Mouse (Mus musculus): ENCODE results near the gene Tctex1d4. TPM values are rescaled to one million over a fixed set of nuclear protein-coding genes. Genes with fewer than 3 reads are reported as not detected.

Gene Tctex1d4
- polyA plus RNA-seq, 1 experiment from 2014 or later, result not detected

DNA sequence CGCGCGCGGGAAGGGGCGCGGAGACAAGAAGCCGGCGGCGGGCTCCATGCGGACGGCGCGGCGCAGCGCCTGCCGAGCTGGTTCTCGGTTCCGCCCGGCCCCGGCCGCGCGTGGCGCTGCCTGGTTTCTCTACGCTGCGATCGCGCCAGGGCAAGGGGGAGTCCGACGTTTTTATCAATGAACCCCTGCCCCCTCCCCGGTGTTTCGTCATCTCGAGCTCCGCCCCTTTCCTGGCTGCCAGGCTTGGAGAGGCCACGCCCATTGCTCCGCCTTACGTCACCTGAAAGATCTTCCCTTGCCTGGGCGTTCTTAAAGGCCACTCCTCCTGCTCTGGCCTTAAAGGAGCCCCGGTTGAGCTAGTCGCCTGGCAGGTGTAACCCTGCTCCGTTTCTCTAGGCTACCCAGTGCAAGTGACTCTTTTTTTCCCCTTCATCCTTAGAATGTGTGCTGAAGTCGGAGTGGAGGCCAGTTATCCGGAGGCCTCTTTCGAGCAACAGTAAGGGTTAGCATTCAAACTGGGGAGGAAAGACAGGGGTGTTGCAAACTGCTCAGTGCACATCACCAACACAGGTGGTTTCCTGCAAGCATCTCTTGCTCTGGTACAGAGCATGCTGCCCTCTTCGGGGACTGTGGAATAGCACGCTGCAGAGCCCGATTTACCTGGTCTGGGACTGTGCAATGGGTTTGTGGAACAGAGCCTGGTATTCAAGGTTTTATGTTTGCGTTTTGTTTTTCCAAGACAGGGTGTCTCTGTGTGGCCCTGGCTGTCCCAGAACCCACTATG, 7.4 kb downstream of the Tctex1d4 start, which contains the start of gene Plk3:
Plk3 (minus strand) TSS at position 147 of the 784 bp plus-strand sequence.
- peaks cover 33% of the 10 kb centered on the region for H3K4me1 ChIP-seq
- H3K27me3 ChIP-seq (ENCODE audit: insufficient read depth, poor library complexity, severe bottlenecking), result peaks cover 41% of the 10 kb centered on the region
- peak within 1 kb of the TSS; percentile 85 for H3K27ac ChIP-seq
- H3K36me3 ChIP-seq, result 0 out of 2 replicates have a peak, but pooled peaks cover 6% of the 10 kb centered on the region
- WGBS, result 2% methylated on average over 48 of the region's 48 CpGs
- H3K4me3 ChIP-seq, result peak within 1 kb of the TSS; percentile 82
- no peaks in the 10 kb centered on the region for H3K9me3 ChIP-seq
- peak; percentile 98 for DNase-seq (ENCODE audit: low spot score)

GRCm38 (mm10) chr4:117134601-117134995, 8.0 kb downstream of the Tctex1d4 start:
- DNase-seq (ENCODE audit: low spot score), result no peak
- H3K27ac ChIP-seq, result peak overlapping the region; percentile 85; the same call in 1 of the 2 replicates
- no peaks in the 10 kb centered on the region for H3K9me3 ChIP-seq
- H3K4me3 ChIP-seq, result peak overlapping the region; percentile 82
- WGBS, result 33% methylated on average over 2 of the region's 2 CpGs
- peaks cover 41% of the 10 kb centered on the region for H3K27me3 ChIP-seq (ENCODE audit: insufficient read depth, poor library complexity, severe bottlenecking)
- H3K36me3 ChIP-seq, result 0 out of 2 replicates have a peak, but pooled peaks cover 6% of the 10 kb centered on the region
- H3K4me1 ChIP-seq, result peaks cover 33% of the 10 kb centered on the region

DNA sequence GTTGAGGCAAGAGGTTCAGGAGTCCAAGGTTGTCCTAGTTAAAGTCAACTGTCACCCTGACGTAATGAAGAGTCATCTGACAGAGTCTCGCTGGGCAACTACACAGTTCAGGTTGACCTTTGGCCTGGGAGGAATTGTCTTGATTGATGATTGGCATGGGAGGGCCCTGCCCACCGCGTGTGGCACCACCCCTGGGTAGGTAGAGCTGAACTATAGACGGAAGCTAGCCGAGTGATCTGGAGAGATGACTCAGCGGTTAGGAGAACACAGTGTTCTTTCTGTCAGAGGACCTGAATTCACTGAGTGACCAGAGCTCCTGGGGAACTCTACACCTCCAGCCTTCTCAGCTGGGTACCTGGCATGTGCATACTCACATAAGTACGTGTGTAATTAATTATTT, 9.4 kb downstream of the Tctex1d4 start:
- Histone ChIP-seq H3K27ac (no peak overlapping the region), H3K4me1 (peaks cover 31% of the 10 kb centered on the region), H3K36me3 (0 out of 2 replicates have a peak, but pooled peaks cover 4% of the 10 kb centered on the region), H3K27me3 (ENCODE audit: insufficient read depth, poor library complexity, severe bottlenecking) (peaks cover 27% of the 10 kb centered on the region), H3K4me3 (no peak overlapping the region), H3K9me3 (no peaks in the 10 kb centered on the region)
- no peak for DNase-seq (ENCODE audit: low spot score)
- WGBS, result 29% methylated on average over 8 of the region's 8 CpGs

GRCm38 (mm10) chr4:117138295-117139216, 12.0 kb downstream of the Tctex1d4 start:
- WGBS, result 60% methylated on average over 16 of the region's 17 CpGs
- H3K27me3 ChIP-seq (ENCODE audit: insufficient read depth, poor library complexity, severe bottlenecking), result peaks cover 2% of the 10 kb centered on the region; the same call in 1 of the 2 replicates
- H3K4me1 ChIP-seq, result peaks cover 11% of the 10 kb centered on the region; the same call in 1 of the 2 replicates
- H3K36me3 ChIP-seq, result no peaks in the 10 kb centered on the region
- no peak overlapping the region for H3K4me3 ChIP-seq
- H3K9me3 ChIP-seq, result no peaks in the 10 kb centered on the region
- H3K27ac ChIP-seq, result no peak overlapping the region
- DNase-seq (ENCODE audit: low spot score), result no peak

GRCm38 (mm10) chr4:117139217-117139612, 12.6 kb downstream of the Tctex1d4 start:
- H3K4me3 ChIP-seq, result no peak overlapping the region
- peaks cover 9% of the 10 kb centered on the region; the same call in 1 of the 2 replicates for H3K4me1 ChIP-seq
- H3K27me3 ChIP-seq (ENCODE audit: insufficient read depth, poor library complexity, severe bottlenecking), result no peaks in the 10 kb centered on the region
- H3K36me3 ChIP-seq, result no peaks in the 10 kb centered on the region
- H3K9me3 ChIP-seq, result no peaks in the 10 kb centered on the region
- WGBS, result 2% methylated on average over 2 of the region's 2 CpGs
- DNase-seq (ENCODE audit: low spot score), result no peak
- H3K27ac ChIP-seq, result no peak overlapping the region

DNA sequence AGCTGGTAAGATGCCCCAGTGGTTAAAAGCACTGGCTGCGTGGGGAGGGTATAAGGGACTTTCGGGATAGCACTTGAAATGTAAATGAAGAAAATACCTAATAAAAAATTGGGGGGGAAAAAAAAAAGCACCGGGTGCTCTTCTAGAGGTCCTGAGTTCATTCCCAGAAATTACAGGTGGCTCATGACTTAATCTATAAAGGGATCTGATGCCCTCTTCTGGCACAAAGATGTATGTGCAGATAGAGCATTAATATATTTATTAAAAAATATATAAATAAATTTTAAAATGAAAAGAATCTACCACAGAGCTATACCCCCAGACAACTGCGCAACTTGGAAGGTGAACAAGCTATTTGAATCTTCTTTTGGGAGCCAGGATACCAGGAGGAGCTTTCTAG, 14.0 kb downstream of the Tctex1d4 start:
- 42% methylated on average over 4 of the region's 4 CpGs for WGBS
- Histone ChIP-seq H3K27ac (no peak overlapping the region), H3K9me3 (no peaks in the 10 kb centered on the region), H3K36me3 (no peaks in the 10 kb centered on the region), H3K4me1 (peaks cover 5% of the 10 kb centered on the region; the same call in 1 of the 2 replicates), H3K27me3 (ENCODE audit: insufficient read depth, poor library complexity, severe bottlenecking) (no peaks in the 10 kb centered on the region), H3K4me3 (no peak overlapping the region)
- no peak for DNase-seq (ENCODE audit: low spot score)

GRCm38 (mm10) chr4:117143023-117143422, 16.4 kb downstream of the Tctex1d4 start:
- Histone ChIP-seq H3K4me3 (no peak overlapping the region), H3K36me3 (peaks cover 2% of the 10 kb centered on the region; the same call in 1 of the 2 replicates), H3K9me3 (no peaks in the 10 kb centered on the region), H3K27ac (no peak overlapping the region), H3K27me3 (ENCODE audit: insufficient read depth, poor library complexity, severe bottlenecking) (no peaks in the 10 kb centered on the region), H3K4me1 (peaks cover 5% of the 10 kb centered on the region; the same call in 1 of the 2 replicates)
- no peak for DNase-seq (ENCODE audit: low spot score)
- WGBS, result 49% methylated on average over 7 of the region's 7 CpGs

DNA sequence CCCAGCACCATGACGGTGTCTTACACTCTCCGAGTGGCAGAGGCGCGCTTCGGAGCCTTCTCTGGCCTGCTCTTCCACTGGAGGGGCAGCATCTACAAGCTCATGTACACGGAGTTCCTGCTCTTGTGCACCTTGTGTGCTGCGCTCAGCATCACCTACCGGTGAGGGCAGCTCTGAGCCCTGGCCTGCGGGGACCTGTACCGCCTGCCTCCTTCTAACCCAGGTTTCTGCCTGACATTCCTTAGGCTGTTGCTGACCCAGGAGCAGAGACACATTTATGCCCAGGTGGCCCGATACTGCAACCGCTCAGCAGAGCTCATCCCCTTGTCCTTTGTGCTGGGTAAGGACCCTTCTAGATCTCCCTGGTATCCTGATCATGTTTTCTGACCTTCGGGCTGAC, 18.7 kb downstream of the Tctex1d4 start:
- Histone ChIP-seq H3K4me3 (no peak overlapping the region), H3K27me3 (ENCODE audit: insufficient read depth, poor library complexity, severe bottlenecking) (no peaks in the 10 kb centered on the region), H3K27ac (no peak overlapping the region), H3K9me3 (no peaks in the 10 kb centered on the region), H3K36me3 (peaks cover 22% of the 10 kb centered on the region), H3K4me1 (peaks cover 3% of the 10 kb centered on the region; the same call in 1 of the 2 replicates)
- 86% methylated on average over 13 of the region's 13 CpGs for WGBS
- no peak for DNase-seq (ENCODE audit: low spot score)

DNA sequence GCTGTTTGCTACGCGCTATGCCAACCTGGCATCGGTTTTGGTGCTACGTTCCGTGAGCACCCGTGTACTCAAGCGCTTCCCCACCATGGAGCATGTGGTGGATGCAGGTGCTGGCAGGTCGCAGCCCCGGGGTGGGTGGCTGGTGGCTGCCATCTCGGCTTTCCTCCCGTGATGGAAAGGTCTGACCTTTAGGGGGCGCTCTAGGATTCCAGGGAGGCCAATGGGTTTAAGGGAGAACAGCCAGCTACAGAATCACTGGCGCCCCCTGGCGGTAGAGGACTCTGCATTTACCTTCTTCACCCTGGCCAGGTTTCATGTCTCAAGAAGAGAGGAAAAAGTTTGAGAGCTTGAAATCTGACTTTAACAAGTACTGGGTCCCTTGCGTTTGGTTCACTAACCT, 19.6 kb downstream of the Tctex1d4 start:
- Histone ChIP-seq H3K4me3 (no peak overlapping the region), H3K4me1 (peaks cover 3% of the 10 kb centered on the region; the same call in 1 of the 2 replicates)
- 31% methylated on average over 15 of the region's 15 CpGs for WGBS

GRCm38 (mm10) chr4:117148047-117148713, 21.6 kb downstream of the Tctex1d4 start:
- H3K4me3 ChIP-seq, result no peak overlapping the region
- no peak overlapping the region for H3K27ac ChIP-seq
- no peaks in the 10 kb centered on the region for H3K9me3 ChIP-seq
- no peaks in the 10 kb centered on the region for H3K27me3 ChIP-seq (ENCODE audit: insufficient read depth, poor library complexity, severe bottlenecking)
- peak; percentile 75 for DNase-seq (ENCODE audit: low spot score)
- H3K4me1 ChIP-seq, result peaks cover 10% of the 10 kb centered on the region; the same call in 1 of the 2 replicates
- 85% methylated on average over 18 of the region's 18 CpGs for WGBS
- peaks cover 50% of the 10 kb centered on the region for H3K36me3 ChIP-seq

More for the DNA sequence above, 19.6 kb downstream of the Tctex1d4 start:
- no peaks in the 10 kb centered on the region for H3K27me3 ChIP-seq (ENCODE audit: insufficient read depth, poor library complexity, severe bottlenecking)
- H3K36me3 ChIP-seq, result peaks cover 32% of the 10 kb centered on the region
- peak; percentile 89 for DNase-seq (ENCODE audit: low spot score)
- H3K27ac ChIP-seq, result no peak overlapping the region
- no peaks in the 10 kb centered on the region for H3K9me3 ChIP-seq

- Histone ChIP-seq H3K27ac (no peak overlapping the region), H3K27me3 (ENCODE audit: insufficient read depth, poor library complexity, severe bottlenecking) (no peaks in the 10 kb centered on the region), H3K4me3 (no peak overlapping the region), H3K9me3 (no peaks in the 10 kb centered on the region), H3K36me3 (peaks cover 56% of the 10 kb centered on the region), H3K4me1 (peaks cover 15% of the 10 kb centered on the region; the same call in 1 of the 2 replicates)
- peak; percentile 75 for DNase-seq (ENCODE audit: low spot score)
- WGBS, result 69% methylated on average over 24 of the region's 24 CpGs
These were observed 22.2 kb downstream of the Tctex1d4 start for GRCm38 (mm10) chr4:117148815-117149214.

Data from heart, embryonic 10.5 days (tissue).